Mouse (Mus musculus) midbrain, embryonic 14.5 days (tissue): ENCODE results near the gene Kmo. TPM values are rescaled to one million over a fixed set of nuclear protein-coding genes. Genes with fewer than 3 reads are reported as not detected.

Experiments
- ATAC-seq: fragments of 200-750 bp; cut with Nextera tagmentation; 2 replicates; pipeline ENCODE4 v1.8.0; 2017; ENCODE audit warnings: moderate number of reproducible peaks, moderate library complexity; ENCODE audit not compliant: low FRiP score, low TSS enrichment
- DNase-seq: peaks from one replicate; pipeline ENCODE4 v3.0.0-alpha.2; 2015
- H3K27ac ChIP-seq: fragments of 300-500 bp; sonication (generic); replicated peaks from 2 replicates; pipeline ENCODE4 v1.5.1; 2014; ENCODE audit warnings: mild to moderate bottlenecking, low read depth, low read length, moderate library complexity
- H3K27me3 ChIP-seq: fragments of 300-500 bp; sonication (generic); 2 replicates; pipeline ENCODE4 v1.6.1; 2014; ENCODE audit warnings: low read length, control low read depth, mixed read lengths; ENCODE audit not compliant: control insufficient read depth, insufficient read depth
- H3K36me3 ChIP-seq: fragments of 300-500 bp; sonication (generic); 2 replicates; pipeline ENCODE4 v1.6.1; 2014; ENCODE audit warnings: low read length, control low read depth; ENCODE audit not compliant: control insufficient read depth, insufficient read depth
- H3K4me1 ChIP-seq: fragments of 300-500 bp; sonication (generic); 2 replicates; pipeline ENCODE4 v1.6.1; 2014; ENCODE audit warnings: mild to moderate bottlenecking, antibody characterized with exemption, low read length, control low read depth; ENCODE audit not compliant: control insufficient read depth, insufficient read depth
- H3K4me2 ChIP-seq: fragments of 300-500 bp; sonication (generic); 2 replicates; pipeline ENCODE4 v1.6.1; 2014; ENCODE audit warnings: mild to moderate bottlenecking, low read length, moderate library complexity
- H3K4me3 ChIP-seq: fragments of 300-500 bp; sonication (generic); replicated peaks from 2 replicates; pipeline ENCODE4 v1.5.1; 2014; ENCODE audit warnings: low read depth, low read length
- H3K9ac ChIP-seq: fragments of 300-500 bp; sonication (generic); replicated peaks from 2 replicates; pipeline ENCODE4 v1.6.1; 2014; ENCODE audit warnings: mild to moderate bottlenecking, low read length, moderate library complexity
- H3K9me3 ChIP-seq: fragments of 300-500 bp; sonication (generic); 2 replicates; pipeline ENCODE4 v1.6.1; 2016; ENCODE audit warnings: low read length, control low read depth, mixed read lengths; ENCODE audit not compliant: control insufficient read depth
- WGBS: fragments of 180-500 bp; shearing (Covaris S2); extraction: QIAGEN DNeasy Blood & Tissue Kit; methylation state at CpG from one replicate; pipeline ENCODE4 v1.1.7; 2014; 5-methylcytosine and 5-hydroxymethylcytosine counted together
- polyA plus RNA-seq: library from polyadenylated mRNA; unstranded; fragments of >200 nt; fragmentation: Nextera tagmentation; extraction: Ambion mirVana; gene quantifications from 2 replicates; pipeline ENCODE4 v1.2.1, GENCODE M21; 2014

The Kmo gene
- not detected in 2 replicates for polyA plus RNA-seq

GRCm38 (mm10) chr1:175619814-175620431, at the start of gene Kmo:
Gene Kmo, plus strand, starts transcription at chr1:175620381.
- Histone ChIP-seq H3K9me3 (no peaks in the 10 kb centered on the region), H3K4me3 (no peak within 1 kb of the TSS), H3K4me2 (no peak within 1 kb of the TSS), H3K9ac (no peak within 1 kb of the TSS), H3K27ac (no peak within 1 kb of the TSS), H3K36me3 (peaks cover 38% of the 10 kb centered on the region), H3K27me3 (no peaks in the 10 kb centered on the region), H3K4me1 (peaks cover 7% of the 10 kb centered on the region)
- ATAC-seq (no peak), DNase-seq (no peak)
- whole genome bisulfite sequencing: 93% methylated on average over 13 of the region's 13 CpGs

GRCm38 (mm10) chr1:175574129-175574528, 46.1 kb upstream of the Kmo start:
- H3K9me3 ChIP-seq: no peaks in the 10 kb centered on the region
- no peak for ATAC-seq
- H3K27ac ChIP-seq: no peak overlapping the region
- whole genome bisulfite sequencing: 99% methylated on average over 2 of the region's 2 CpGs
- no peak for DNase-seq
- H3K36me3 ChIP-seq: no peaks in the 10 kb centered on the region
- H3K9ac ChIP-seq: no peak overlapping the region
- no peaks in the 10 kb centered on the region for H3K27me3 ChIP-seq
- H3K4me2 ChIP-seq: no peak overlapping the region
- no peaks in the 10 kb centered on the region for H3K4me1 ChIP-seq
- H3K4me3 ChIP-seq: no peak overlapping the region

- ATAC-seq (no peak), DNase-seq (no peak)
- H3K4me3 ChIP-seq: no peak overlapping the region
- no peaks in the 10 kb centered on the region for H3K27me3 ChIP-seq
- H3K4me2 ChIP-seq: no peak overlapping the region
- H3K27ac ChIP-seq: no peak overlapping the region
- no peak overlapping the region for H3K9ac ChIP-seq
- no peaks in the 10 kb centered on the region for H3K9me3 ChIP-seq
- 89% methylated on average over 2 of the region's 2 CpGs for WGBS
- no peaks in the 10 kb centered on the region for H3K36me3 ChIP-seq
- H3K4me1 ChIP-seq: no peaks in the 10 kb centered on the region
Observed at GRCm38 (mm10) chr1:175578425-175579096, 41.6 kb upstream of the Kmo start.

GRCm38 (mm10) chr1:175579598-175580235, 40.5 kb upstream of the Kmo start:
- no peak overlapping the region for H3K9ac ChIP-seq
- no peak overlapping the region for H3K4me2 ChIP-seq
- no peak overlapping the region for H3K27ac ChIP-seq
- no peaks in the 10 kb centered on the region for H3K36me3 ChIP-seq
- no peaks in the 10 kb centered on the region for H3K9me3 ChIP-seq
- H3K4me1 ChIP-seq: no peaks in the 10 kb centered on the region
- H3K27me3 ChIP-seq: no peaks in the 10 kb centered on the region
- H3K4me3 ChIP-seq: no peak overlapping the region
- no peak for DNase-seq
- 77% methylated on average over 9 of the region's 9 CpGs for WGBS
- no peak for ATAC-seq

- Histone ChIP-seq H3K9ac (no peak overlapping the region), H3K4me3 (no peak overlapping the region), H3K36me3 (no peaks in the 10 kb centered on the region), H3K4me2 (no peak overlapping the region), H3K4me1 (no peaks in the 10 kb centered on the region), H3K9me3 (no peaks in the 10 kb centered on the region), H3K27me3 (no peaks in the 10 kb centered on the region), H3K27ac (no peak overlapping the region)
- ATAC-seq (no peak), DNase-seq (no peak)
- 87% methylated on average over 7 of the region's 7 CpGs for WGBS
Observed at GRCm38 (mm10) chr1:175580346-175580745, 39.8 kb upstream of the Kmo start.

GRCm38 (mm10) chr1:175582799-175583198, 37.4 kb upstream of the Kmo start:
- Histone ChIP-seq H3K9me3 (no peaks in the 10 kb centered on the region), H3K27me3 (no peaks in the 10 kb centered on the region), H3K36me3 (no peaks in the 10 kb centered on the region), H3K4me3 (no peak overlapping the region), H3K4me2 (no peak overlapping the region), H3K4me1 (no peaks in the 10 kb centered on the region), H3K9ac (no peak overlapping the region), H3K27ac (no peak overlapping the region)
- DNase-seq: no peak
- ATAC-seq: no peak
- 84% methylated on average over 4 of the region's 4 CpGs for WGBS

- ATAC-seq: no peak
- Histone ChIP-seq H3K27ac (no peak overlapping the region), H3K4me1 (no peaks in the 10 kb centered on the region), H3K36me3 (no peaks in the 10 kb centered on the region), H3K4me3 (no peak overlapping the region), H3K4me2 (no peak overlapping the region), H3K9me3 (no peaks in the 10 kb centered on the region), H3K27me3 (no peaks in the 10 kb centered on the region), H3K9ac (no peak overlapping the region)
- WGBS: 83% methylated on average over 2 of the region's 2 CpGs
- DNase-seq: no peak
Observed at GRCm38 (mm10) chr1:175585267-175585666, 34.9 kb upstream of the Kmo start.

GRCm38 (mm10) chr1:175586656-175587055, 33.5 kb upstream of the Kmo start:
- DNase-seq (no peak), ATAC-seq (no peak)
- Histone ChIP-seq H3K27ac (no peak overlapping the region), H3K9me3 (no peaks in the 10 kb centered on the region), H3K9ac (no peak overlapping the region), H3K36me3 (no peaks in the 10 kb centered on the region), H3K4me1 (no peaks in the 10 kb centered on the region), H3K4me2 (no peak overlapping the region), H3K27me3 (no peaks in the 10 kb centered on the region), H3K4me3 (no peak overlapping the region)
- WGBS: 89% methylated on average over 5 of the region's 5 CpGs

- Histone ChIP-seq H3K9me3 (peaks cover 6% of the 10 kb centered on the region; the same call in 1 of the 2 replicates), H3K4me3 (no peak overlapping the region), H3K27ac (no peak overlapping the region), H3K27me3 (no peaks in the 10 kb centered on the region), H3K9ac (no peak overlapping the region), H3K4me1 (no peaks in the 10 kb centered on the region), H3K36me3 (no peaks in the 10 kb centered on the region), H3K4me2 (no peak overlapping the region)
- no peak for DNase-seq
- no peak for ATAC-seq
- 91% methylated on average over 1 of the region's 1 CpGs for WGBS
Observed at GRCm38 (mm10) chr1:175592832-175593231, 27.3 kb upstream of the Kmo start.
